Mouse (Mus musculus) c-Kit-positive CD71-positive TER-119-positive erythroid progenitor cells, embryonic 14.5 days (primary cell): ENCODE measurements around the gene Id2.

Experiments used
- DNase-seq: peaks from one replicate; pipeline ENCODE4 v3.0.0-alpha.2; 2013; ENCODE audit warnings: low spot score

Gene Id2

GRCm38 (mm10) chr12:25083260-25084178 lies 13.4 kb downstream of the Id2 start:
- DNase-seq: no peak

- no peak for DNase-seq
These were observed 22.6 kb downstream of the Id2 start for GRCm38 (mm10) chr12:25074344-25074743.

GRCm38 (mm10) chr12:25073374-25073773 lies 23.6 kb downstream of the Id2 start:
- no peak for DNase-seq

GRCm38 (mm10) chr12:25062264-25062663 lies 34.7 kb downstream of the Id2 start:
- DNase-seq: no peak

- no peak for DNase-seq
These were observed 36.0 kb downstream of the Id2 start for GRCm38 (mm10) chr12:25060901-25061300.

GRCm38 (mm10) chr12:25059487-25060200 lies 37.3 kb downstream of the Id2 start:
- no peak for DNase-seq

GRCm38 (mm10) chr12:25054963-25055362 lies 42.0 kb downstream of the Id2 start:
- no peak for DNase-seq

- no peak for DNase-seq
These were observed 42.4 kb downstream of the Id2 start for GRCm38 (mm10) chr12:25054511-25054910.

GRCm38 (mm10) chr12:25049253-25049652 lies 47.7 kb downstream of the Id2 start:
- no peak for DNase-seq

GRCm38 (mm10) chr12:25044579-25044978 lies 52.4 kb downstream of the Id2 start:
- DNase-seq: no peak

GRCm38 (mm10) chr12:25044056-25044455 lies 52.9 kb downstream of the Id2 start:
- DNase-seq: no peak
